Mouse (Mus musculus): ENCODE data around the gene Gm49321. TPM values are rescaled to one million over a fixed set of nuclear protein-coding genes. Genes with fewer than 3 reads are reported as not detected.

Gene Gm49321
- polyA plus RNA-seq, 1 experiment from 2014 or later = 24.9 TPM

DNA sequence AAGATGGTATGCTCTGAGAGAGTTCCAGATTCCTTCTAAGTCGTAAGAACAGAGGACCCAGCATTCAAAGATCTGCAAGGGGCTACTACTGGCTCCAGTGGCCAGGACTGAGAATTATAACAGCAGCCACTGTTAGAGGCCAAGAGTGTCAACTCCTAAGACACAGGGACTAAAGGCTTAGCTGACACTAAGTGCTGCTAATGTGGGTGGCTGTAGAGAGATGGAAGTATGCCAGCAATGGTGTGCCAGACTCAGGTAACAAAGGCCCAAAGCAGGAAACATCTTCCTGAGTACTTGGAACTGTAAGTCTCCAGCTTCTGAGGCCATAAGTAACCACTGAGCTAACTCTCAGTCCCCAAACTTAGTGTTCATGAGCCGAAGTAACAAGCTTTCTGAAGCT is 21.4 kb downstream of the Gm49321 start:
- 90% methylated on average over 2 of the region's 2 CpGs for WGBS
- Histone ChIP-seq H3K9ac (replicated peaks; ENCODE audit: low read depth, low read length) (no peak overlapping the region), H3K4me1 (replicated peaks; ENCODE audit: control insufficient read depth, insufficient read depth, low read length) (no peaks in the 10 kb centered on the region), H3K4me3 (replicated peaks; ENCODE audit: low read length) (no peak overlapping the region), H3K27me3 (replicated peaks; ENCODE audit: control insufficient read depth, insufficient read depth, low read length) (0 out of 2 replicates have a peak, but pooled peaks cover 2% of the 10 kb centered on the region), H3K4me2 (ENCODE audit: low read length) (no peak overlapping the region), H3K36me3 (ENCODE audit: control insufficient read depth, insufficient read depth) (no peaks in the 10 kb centered on the region), H3K27ac (ENCODE audit: low read length) (no peak overlapping the region), H3K9me3 (ENCODE audit: control insufficient read depth, low read length) (no peaks in the 10 kb centered on the region)
- no peak for ATAC-seq

DNA sequence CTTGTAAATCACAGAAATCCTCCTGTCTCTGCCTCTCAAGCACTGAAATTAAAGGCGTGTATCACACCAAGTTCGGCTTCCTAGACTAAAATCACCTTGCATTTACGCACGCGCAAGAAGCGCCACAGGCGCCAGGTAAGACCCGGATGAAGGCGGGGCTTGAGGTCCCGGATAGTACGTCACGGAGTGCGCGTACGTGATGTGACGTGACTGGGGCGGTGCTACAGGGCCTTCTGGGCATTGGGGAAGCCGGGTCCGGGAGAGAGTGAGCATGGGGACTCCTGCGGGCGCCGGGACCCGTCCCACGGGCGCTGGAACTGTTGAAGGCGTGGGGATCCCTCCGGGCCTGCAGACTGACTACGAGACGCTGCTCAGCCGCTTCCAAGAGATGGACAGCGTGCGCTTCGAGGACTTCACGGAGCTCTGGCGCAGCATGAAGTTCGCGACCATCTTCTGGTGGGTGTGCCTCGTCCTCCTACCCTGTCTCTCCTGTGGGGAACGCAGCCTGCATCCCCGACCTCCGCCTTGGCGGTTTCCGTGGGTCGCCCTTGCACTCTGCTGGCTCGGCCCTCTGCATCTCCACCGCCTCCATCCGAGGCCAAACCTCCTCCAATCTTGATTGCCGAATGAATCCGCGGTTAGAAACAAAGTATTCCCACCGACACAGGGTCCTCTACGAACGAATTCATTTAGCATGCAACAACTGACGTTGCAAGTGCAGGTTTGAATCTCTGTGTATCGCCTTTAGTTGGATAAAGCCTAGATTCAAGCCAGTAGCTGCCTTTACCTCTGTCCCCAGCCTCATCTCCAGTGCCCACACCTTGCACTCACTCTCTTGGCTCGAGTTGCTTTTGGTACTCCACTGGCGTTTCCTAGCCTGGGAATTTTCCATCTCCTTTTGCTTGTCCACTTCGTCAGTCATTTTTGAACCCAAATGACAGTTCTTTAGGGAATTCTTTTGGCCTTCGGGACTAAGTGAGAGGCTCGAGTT is 27.1 kb downstream of the Gm49321 start, which contains the start of gene Snapc1:
Gene Snapc1, plus strand, starts transcription at position 191 of the 991 bp plus-strand sequence.
- Histone ChIP-seq H3K9me3 (ENCODE audit: control insufficient read depth, low read length) (no peaks in the 10 kb centered on the region), H3K27ac (ENCODE audit: low read length) (peak within 1 kb of the TSS; percentile 85), H3K9ac (replicated peaks; ENCODE audit: low read depth, low read length) (peak within 1 kb of the TSS; percentile 88), H3K27me3 (replicated peaks; ENCODE audit: control insufficient read depth, insufficient read depth, low read length) (0 out of 2 replicates have a peak, but pooled peaks cover 2% of the 10 kb centered on the region), H3K36me3 (ENCODE audit: control insufficient read depth, insufficient read depth) (peaks cover 15% of the 10 kb centered on the region), H3K4me2 (ENCODE audit: low read length) (peak within 1 kb of the TSS; percentile 84), H3K4me1 (replicated peaks; ENCODE audit: control insufficient read depth, insufficient read depth, low read length) (peaks cover 9% of the 10 kb centered on the region), H3K4me3 (replicated peaks; ENCODE audit: low read length) (peak within 1 kb of the TSS; percentile 92)
- ATAC-seq = peak; percentile 100
- WGBS = 2% methylated on average over 60 of the region's 60 CpGs

DNA sequence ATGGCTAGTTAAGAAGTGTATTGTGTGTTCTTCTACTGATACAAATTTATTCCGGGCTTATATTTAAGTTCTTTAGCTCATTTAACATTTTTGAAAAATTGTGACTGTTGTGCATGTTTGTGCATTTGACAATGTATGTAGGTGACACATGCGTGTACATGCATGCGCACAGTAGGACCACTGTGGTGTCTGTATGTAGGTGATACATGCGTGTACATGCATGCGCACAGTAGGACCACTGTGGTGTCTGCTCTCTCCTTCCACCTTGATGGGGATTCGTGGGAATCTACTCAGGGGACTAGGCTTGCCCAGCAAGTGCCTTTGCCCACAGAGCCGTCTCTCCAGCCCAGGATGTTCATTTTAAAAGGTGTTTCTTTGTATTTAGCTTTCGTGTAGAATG is 31.7 kb downstream of the Gm49321 start:
- H3K4me1 ChIP-seq (replicated peaks; ENCODE audit: control insufficient read depth, insufficient read depth, low read length) = peaks cover 9% of the 10 kb centered on the region
- no peak overlapping the region for H3K4me3 ChIP-seq (replicated peaks; ENCODE audit: low read length)
- H3K4me2 ChIP-seq (ENCODE audit: low read length) = no peak overlapping the region
- no peaks in the 10 kb centered on the region for H3K9me3 ChIP-seq (ENCODE audit: control insufficient read depth, low read length)
- H3K27me3 ChIP-seq (replicated peaks; ENCODE audit: control insufficient read depth, insufficient read depth, low read length) = no peaks in the 10 kb centered on the region
- H3K36me3 ChIP-seq (ENCODE audit: control insufficient read depth, insufficient read depth) = peaks cover 50% of the 10 kb centered on the region
- no peak for ATAC-seq
- 99% methylated on average over 8 of the region's 8 CpGs for WGBS
- H3K9ac ChIP-seq (replicated peaks; ENCODE audit: low read depth, low read length) = no peak overlapping the region
- H3K27ac ChIP-seq (ENCODE audit: low read length) = no peak overlapping the region

DNA sequence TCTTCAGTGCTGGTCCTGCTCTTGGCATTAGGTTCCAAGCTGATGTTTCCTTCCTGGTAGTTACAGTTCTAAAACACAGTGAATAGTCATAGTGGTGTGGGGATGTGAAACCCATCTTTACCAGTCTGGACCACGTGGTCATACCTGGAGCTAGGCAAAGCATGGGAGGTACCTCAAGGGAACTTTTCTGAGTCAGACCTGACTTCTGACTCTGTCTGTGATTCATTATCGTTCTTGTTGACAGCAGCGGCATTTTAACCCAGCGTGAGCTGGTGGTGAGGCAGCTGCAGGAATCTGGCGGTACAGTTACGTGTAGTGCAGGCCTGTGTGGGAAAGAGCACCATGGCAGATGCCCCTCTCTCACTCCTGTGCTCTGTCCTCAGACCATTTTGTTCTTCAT is 37.1 kb downstream of the Gm49321 start:
- no peak overlapping the region for H3K4me3 ChIP-seq (replicated peaks; ENCODE audit: low read length)
- no peak for ATAC-seq
- H3K4me1 ChIP-seq (replicated peaks; ENCODE audit: control insufficient read depth, insufficient read depth, low read length) = no peaks in the 10 kb centered on the region
- WGBS = 94% methylated on average over 6 of the region's 6 CpGs
- H3K9ac ChIP-seq (replicated peaks; ENCODE audit: low read depth, low read length) = no peak overlapping the region
- no peak overlapping the region for H3K4me2 ChIP-seq (ENCODE audit: low read length)
- H3K9me3 ChIP-seq (ENCODE audit: control insufficient read depth, low read length) = no peaks in the 10 kb centered on the region
- H3K27me3 ChIP-seq (replicated peaks; ENCODE audit: control insufficient read depth, insufficient read depth, low read length) = no peaks in the 10 kb centered on the region
- H3K27ac ChIP-seq (ENCODE audit: low read length) = no peak overlapping the region
- H3K36me3 ChIP-seq (ENCODE audit: control insufficient read depth, insufficient read depth) = peaks cover 64% of the 10 kb centered on the region

DNA sequence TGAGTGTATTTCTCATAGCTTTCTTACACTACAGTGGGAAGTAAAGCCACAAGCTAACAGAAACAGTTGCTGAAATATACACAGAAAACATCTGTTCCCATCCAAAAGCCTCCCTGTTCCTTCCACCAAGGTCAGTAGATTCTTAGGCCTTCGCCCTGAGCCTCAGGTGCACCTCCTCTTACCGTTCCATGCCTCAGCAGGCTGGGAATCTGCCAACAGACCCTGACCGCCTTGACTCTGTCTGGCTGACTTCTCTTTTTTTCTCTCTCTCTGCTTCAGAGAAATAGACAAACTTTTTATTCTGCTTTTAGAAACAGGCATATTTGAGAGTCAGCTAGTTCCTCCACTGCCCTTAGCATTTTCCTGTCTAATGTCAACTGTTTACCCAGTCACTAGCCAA is 40.7 kb downstream of the Gm49321 start:
- Histone ChIP-seq H3K4me3 (replicated peaks; ENCODE audit: low read length) (no peak overlapping the region), H3K9ac (replicated peaks; ENCODE audit: low read depth, low read length) (no peak overlapping the region), H3K36me3 (ENCODE audit: control insufficient read depth, insufficient read depth) (peaks cover 42% of the 10 kb centered on the region), H3K4me1 (replicated peaks; ENCODE audit: control insufficient read depth, insufficient read depth, low read length) (peaks cover 4% of the 10 kb centered on the region), H3K4me2 (ENCODE audit: low read length) (no peak overlapping the region), H3K9me3 (ENCODE audit: control insufficient read depth, low read length) (no peaks in the 10 kb centered on the region), H3K27ac (ENCODE audit: low read length) (no peak overlapping the region), H3K27me3 (replicated peaks; ENCODE audit: control insufficient read depth, insufficient read depth, low read length) (no peaks in the 10 kb centered on the region)
- 93% methylated on average over 3 of the region's 3 CpGs for WGBS
- ATAC-seq = no peak

DNA sequence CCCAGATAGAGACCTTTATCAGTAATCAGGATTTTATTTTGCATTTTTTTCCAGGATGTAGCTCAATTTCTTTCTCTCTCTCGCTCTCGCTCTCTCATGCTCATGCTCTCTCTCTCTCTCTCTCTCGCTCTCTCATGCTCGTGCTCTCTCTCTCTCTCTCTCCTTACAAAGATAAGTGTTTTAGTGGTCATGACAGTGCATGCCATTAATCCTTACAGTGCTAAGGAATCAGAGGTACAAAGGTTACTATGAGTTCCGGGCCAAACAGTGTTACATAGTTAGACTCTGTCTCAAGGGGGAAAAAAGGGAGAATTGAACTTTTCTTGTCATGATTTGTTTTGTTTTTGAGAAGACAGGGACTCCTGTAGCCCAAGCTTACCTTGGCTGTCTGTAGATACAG is 42.2 kb downstream of the Gm49321 start:
- Histone ChIP-seq H3K4me1 (replicated peaks; ENCODE audit: control insufficient read depth, insufficient read depth, low read length) (peaks cover 4% of the 10 kb centered on the region), H3K27me3 (replicated peaks; ENCODE audit: control insufficient read depth, insufficient read depth, low read length) (no peaks in the 10 kb centered on the region), H3K4me2 (ENCODE audit: low read length) (no peak overlapping the region), H3K27ac (ENCODE audit: low read length) (no peak overlapping the region), H3K9ac (replicated peaks; ENCODE audit: low read depth, low read length) (no peak overlapping the region), H3K9me3 (ENCODE audit: control insufficient read depth, low read length) (no peaks in the 10 kb centered on the region), H3K36me3 (ENCODE audit: control insufficient read depth, insufficient read depth) (peaks cover 40% of the 10 kb centered on the region), H3K4me3 (replicated peaks; ENCODE audit: low read length) (no peak overlapping the region)
- no peak for ATAC-seq
- WGBS = 92% methylated on average over 5 of the region's 5 CpGs

DNA sequence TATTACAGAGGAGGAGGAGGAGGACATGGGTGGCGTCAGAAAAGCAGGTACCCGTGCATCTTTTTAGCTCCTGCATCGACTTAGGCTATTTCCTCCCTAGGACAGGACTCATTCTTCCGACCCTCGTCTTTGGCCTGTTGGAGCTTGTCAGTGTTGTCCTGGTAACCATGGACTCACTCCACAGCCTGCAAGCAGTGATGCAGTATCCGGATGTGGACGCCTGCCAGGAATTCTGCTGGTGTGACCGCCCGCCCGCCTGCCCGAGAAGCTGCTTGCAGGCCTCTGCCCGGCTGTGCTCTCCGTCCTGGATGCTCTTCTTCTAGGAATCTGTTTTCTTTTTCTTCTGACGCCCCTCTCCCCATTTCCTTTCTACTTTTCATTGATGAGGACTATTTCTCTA is 45.1 kb downstream of the Gm49321 start:
- 36% methylated on average over 14 of the region's 14 CpGs for WGBS
- H3K9ac ChIP-seq (replicated peaks; ENCODE audit: low read depth, low read length) = no peak overlapping the region
- H3K9me3 ChIP-seq (ENCODE audit: control insufficient read depth, low read length) = no peaks in the 10 kb centered on the region
- peaks cover 37% of the 10 kb centered on the region for H3K36me3 ChIP-seq (ENCODE audit: control insufficient read depth, insufficient read depth)
- H3K27ac ChIP-seq (ENCODE audit: low read length) = no peak overlapping the region; the same call in 1 of the 2 replicates
- H3K27me3 ChIP-seq (replicated peaks; ENCODE audit: control insufficient read depth, insufficient read depth, low read length) = no peaks in the 10 kb centered on the region
- H3K4me2 ChIP-seq (ENCODE audit: low read length) = no peak overlapping the region
- H3K4me3 ChIP-seq (replicated peaks; ENCODE audit: low read length) = no peak overlapping the region
- H3K4me1 ChIP-seq (replicated peaks; ENCODE audit: control insufficient read depth, insufficient read depth, low read length) = peaks cover 6% of the 10 kb centered on the region
- ATAC-seq = peak; percentile 95

DNA sequence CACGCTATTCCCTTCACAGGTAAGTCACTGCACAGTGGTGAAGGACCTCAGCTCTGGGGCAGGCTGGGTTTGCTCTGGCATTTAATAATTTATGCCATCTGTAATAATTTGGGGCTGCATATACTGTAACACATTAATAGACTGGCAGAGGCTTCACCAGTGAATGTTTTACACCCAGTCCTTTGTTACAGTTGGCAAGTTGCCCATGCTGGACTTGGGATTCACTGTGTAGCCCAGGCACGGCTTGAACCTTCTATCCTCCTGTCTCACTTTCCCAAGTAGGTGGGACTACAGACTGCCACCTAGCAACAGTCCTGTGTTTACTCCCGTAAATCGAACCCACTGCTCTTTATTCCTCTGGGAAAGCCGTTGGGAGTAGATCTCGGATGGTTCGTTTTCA is 48.8 kb downstream of the Gm49321 start:
- H3K36me3 ChIP-seq (ENCODE audit: control insufficient read depth, insufficient read depth) = peaks cover 20% of the 10 kb centered on the region
- H3K27ac ChIP-seq (ENCODE audit: low read length) = no peak overlapping the region
- no peak overlapping the region for H3K4me3 ChIP-seq (replicated peaks; ENCODE audit: low read length)
- no peaks in the 10 kb centered on the region for H3K27me3 ChIP-seq (replicated peaks; ENCODE audit: control insufficient read depth, insufficient read depth, low read length)
- peaks cover 6% of the 10 kb centered on the region for H3K4me1 ChIP-seq (replicated peaks; ENCODE audit: control insufficient read depth, insufficient read depth, low read length)
- 76% methylated on average over 7 of the region's 7 CpGs for WGBS
- H3K4me2 ChIP-seq (ENCODE audit: low read length) = no peak overlapping the region
- no peak overlapping the region for H3K9ac ChIP-seq (replicated peaks; ENCODE audit: low read depth, low read length)
- no peaks in the 10 kb centered on the region for H3K9me3 ChIP-seq (ENCODE audit: control insufficient read depth, low read length)
- no peak for ATAC-seq

DNA sequence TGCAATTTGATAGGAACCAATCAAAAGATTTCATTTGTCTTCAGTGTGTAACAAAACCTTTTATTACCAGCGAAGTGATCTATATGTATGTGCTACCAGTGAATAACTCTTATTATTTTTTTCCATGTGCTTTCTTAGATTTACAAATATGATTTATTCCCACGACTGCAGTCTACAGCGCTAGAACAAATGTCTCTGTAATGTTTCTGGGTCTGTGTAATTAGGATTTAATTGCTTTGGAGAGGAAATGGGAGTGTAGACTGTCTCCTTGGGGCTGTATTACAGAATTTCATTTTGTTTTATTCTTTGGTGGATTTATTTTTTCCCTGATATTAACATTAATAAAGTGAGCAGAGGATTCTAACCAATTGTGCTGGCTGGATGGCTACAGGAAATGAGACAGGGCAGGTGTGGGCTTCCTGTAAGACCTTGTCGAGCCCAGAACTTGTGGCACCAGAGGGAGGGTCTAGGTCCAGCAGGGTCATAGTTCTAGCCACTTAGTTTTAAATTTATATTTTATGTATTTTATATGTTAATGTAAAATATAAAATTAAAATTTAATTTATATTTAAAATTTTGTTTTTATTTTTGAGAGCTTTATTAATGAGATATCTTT is 51.0 kb downstream of the Gm49321 start:
- Histone ChIP-seq H3K9ac (replicated peaks; ENCODE audit: low read depth, low read length) (no peak overlapping the region), H3K36me3 (ENCODE audit: control insufficient read depth, insufficient read depth) (peaks cover 11% of the 10 kb centered on the region), H3K4me1 (replicated peaks; ENCODE audit: control insufficient read depth, insufficient read depth, low read length) (0 out of 2 replicates have a peak, but pooled peaks cover 2% of the 10 kb centered on the region), H3K4me3 (replicated peaks; ENCODE audit: low read length) (no peak overlapping the region), H3K27me3 (replicated peaks; ENCODE audit: control insufficient read depth, insufficient read depth, low read length) (no peaks in the 10 kb centered on the region), H3K9me3 (ENCODE audit: control insufficient read depth, low read length) (no peaks in the 10 kb centered on the region), H3K4me2 (ENCODE audit: low read length) (no peak overlapping the region), H3K27ac (ENCODE audit: low read length) (no peak overlapping the region)
- no peak for ATAC-seq
- 90% methylated on average over 4 of the region's 4 CpGs for WGBS

Data from forebrain, embryonic 16.5 days (tissue).